Mouse (Mus musculus) ES-E14 (cell line): ENCODE data around the gene Bace1. TPM values are rescaled to one million over a fixed set of nuclear protein-coding genes. Genes with fewer than 3 reads are reported as not detected.

Experiments
- DNase-seq: peaks from one replicate; pipeline ENCODE4 v3.0.0-alpha.2; 2013; ENCODE audit warnings: low read depth, low spot score
- H3K27ac ChIP-seq: 2 replicates; pipeline ENCODE4 v1.5.1; 2012; ENCODE audit warnings: low read depth, mild to moderate bottlenecking, low read length, moderate library complexity, mixed read lengths; ENCODE audit not compliant: poor library complexity, insufficient read depth, severe bottlenecking
- H3K36me3 ChIP-seq: 2 replicates; pipeline ENCODE4 v1.6.1; 2012; ENCODE audit warnings: mild to moderate bottlenecking, low read length, moderate library complexity, mixed read lengths; ENCODE audit not compliant: control insufficient read depth, poor library complexity, insufficient read depth, severe bottlenecking
- H3K4me1 ChIP-seq, 2 experiments: fragments of 150-350 bp in 1 of 2; sonication (generic) in 1 of 2; 2 replicates each; pipeline ENCODE4 v1.6.1; 2012; ENCODE audit warnings: low read length in 2 of 2, mild to moderate bottlenecking in 1 of 2, mixed read lengths in 1 of 2; ENCODE audit not compliant: control insufficient read depth in 2 of 2, insufficient read depth in 2 of 2, poor library complexity in 1 of 2
- H3K4me3 ChIP-seq, 2 experiments: fragments of 150-350 bp in 1 of 2; sonication (generic) in 1 of 2; 2 replicates each; pipeline ENCODE4 v1.5.1; 2012; ENCODE audit warnings: low read length in 2 of 2, low read depth in 1 of 2, mild to moderate bottlenecking in 1 of 2, mixed read lengths in 1 of 2; ENCODE audit not compliant: insufficient read depth in 1 of 2, poor library complexity in 1 of 2, severe bottlenecking in 1 of 2
- H3K9ac ChIP-seq: 2 replicates; pipeline ENCODE4 v1.6.1; 2012; ENCODE audit warnings: low read depth, mild to moderate bottlenecking, low read length, mixed read lengths; ENCODE audit not compliant: poor library complexity, insufficient read depth, severe bottlenecking
- H3K9me3 ChIP-seq: fragments of 150-350 bp; sonication (generic); 2 replicates; pipeline ENCODE4 v1.6.1; 2012; ENCODE audit warnings: low read depth, mild to moderate bottlenecking, low read length; ENCODE audit not compliant: control insufficient read depth, insufficient read depth
- CHD2 ChIP-seq: IDR thresholded peaks from 2 replicates; pipeline ENCODE4 v1.6.1; 2014; ENCODE audit warnings: mild to moderate bottlenecking, low read depth, low read length, inconsistent platforms
- HCFC1 ChIP-seq: IDR thresholded peaks from 2 replicates; pipeline ENCODE4 v1.6.1; 2012; ENCODE audit warnings: low read length, inconsistent platforms, borderline replicate concordance; ENCODE audit not compliant: insufficient read depth
- MAFK ChIP-seq: IDR thresholded peaks from 2 replicates; pipeline ENCODE4 v1.6.1; 2014; ENCODE audit warnings: mild to moderate bottlenecking, low read depth, low read length, inconsistent platforms; ENCODE audit not compliant: insufficient read depth
- ZC3H11A ChIP-seq: IDR thresholded peaks from 2 replicates; pipeline ENCODE4 v1.6.1; 2012; ENCODE audit warnings: low read depth, mild to moderate bottlenecking, inconsistent platforms, low read length, borderline replicate concordance
- ZNF384 ChIP-seq: IDR thresholded peaks from 2 replicates; pipeline ENCODE4 v1.6.1; 2012; ENCODE audit warnings: low read depth, low read length, inconsistent platforms
- in situ Hi-C, 2 experiments: fragments of 600-800 bp; cut with MboI; formaldehyde crosslinking; loops; one replicate each; pipeline ENCODE4 v1.15.1; 2025; ENCODE audit warnings: low sequenced_read_pairs in 2 of 2, inconsistent platforms in 1 of 2; ENCODE audit not compliant: unreplicated experiment in 2 of 2
- total RNA-seq: library from RNA; depleted of rRNA; stranded (reverse); fragments of 300-350 nt; gene quantifications from 2 replicates; pipeline ENCODE4 v1.2.3, GENCODE M21; 2012

Bace1 gene
- total RNA-seq, 1 experiment, result 13.7 TPM

- peak overlapping the region; percentile 76 to 80 for H3K4me3 ChIP-seq
- no peaks in the 10 kb centered on the region for H3K36me3 ChIP-seq
- in situ Hi-C loops, result no loop called here
- TF ChIP-seq HCFC1 (no peak), ZNF384 (no peak), CHD2 (no peak)
- DNase-seq, result no peak
- H3K9me3 ChIP-seq, result no peaks in the 10 kb centered on the region
- no peak overlapping the region for H3K27ac ChIP-seq
- H3K9ac ChIP-seq, result peak overlapping the region; percentile 71
- peaks cover 12 to 33% of the 10 kb centered on the region in 2 experiments; a peak in 3 of 4 replicates for H3K4me1 ChIP-seq
Measured at GRCm38 (mm10) chr9:45839139-45839981, 980 bp downstream of the Bace1 start.

GRCm38 (mm10) chr9:45839982-45840300, 1.6 kb downstream of the Bace1 start:
- Histone ChIP-seq H3K36me3 (no peaks in the 10 kb centered on the region), H3K27ac (no peak overlapping the region)

GRCm38 (mm10) chr9:45840331-45840730, 2.0 kb downstream of the Bace1 start:
- peak overlapping the region in 1 of 2 experiments; percentile 80; a peak in 2 of 4 replicates for H3K4me3 ChIP-seq
- in situ Hi-C loops, result no loop called here
- H3K36me3 ChIP-seq, result no peaks in the 10 kb centered on the region
- TF ChIP-seq MAFK, result no peak
- TF ChIP-seq HCFC1, result no peak
- TF ChIP-seq CHD2, result no peak
- TF ChIP-seq ZNF384, result no peak
- TF ChIP-seq ZC3H11A, result no peak
- no peaks in the 10 kb centered on the region for H3K9me3 ChIP-seq
- peaks cover 12 to 33% of the 10 kb centered on the region in 2 experiments; a peak in 3 of 4 replicates for H3K4me1 ChIP-seq
- H3K27ac ChIP-seq, result no peak overlapping the region
- DNase-seq, result no peak
- H3K9ac ChIP-seq, result peak overlapping the region; percentile 57

More at GRCm38 (mm10) chr9:45839982-45840300, 1.6 kb downstream of the Bace1 start:
- in situ Hi-C loops, result no loop called here
- TF ChIP-seq MAFK (no peak), ZC3H11A (no peak), ZNF384 (no peak), HCFC1 (no peak), CHD2 (no peak)
- H3K9me3 ChIP-seq, result no peaks in the 10 kb centered on the region
- DNase-seq, result no peak
- H3K4me3 ChIP-seq, result peak overlapping the region in 1 of 2 experiments; percentile 80; a peak in 2 of 4 replicates
- H3K9ac ChIP-seq, result peak overlapping the region; percentile 57
- H3K4me1 ChIP-seq, result peaks cover 12 to 33% of the 10 kb centered on the region in 2 experiments; a peak in 3 of 4 replicates

- no peak for DNase-seq
- Histone ChIP-seq H3K9me3 (no peaks in the 10 kb centered on the region), H3K9ac (no peak overlapping the region), H3K4me1 (peaks cover 12 to 34% of the 10 kb centered on the region in 2 experiments; a peak in 3 of 4 replicates), H3K4me3 (no peak overlapping the region), H3K36me3 (no peaks in the 10 kb centered on the region), H3K27ac (no peak overlapping the region)
- TF ChIP-seq ZC3H11A (no peak), ZNF384 (no peak), HCFC1 (no peak), CHD2 (no peak), MAFK (no peak)
- in situ Hi-C loops, result no loop called here
Measured at GRCm38 (mm10) chr9:45841458-45841857, 3.1 kb downstream of the Bace1 start.

GRCm38 (mm10) chr9:45843007-45843406, 4.6 kb downstream of the Bace1 start:
- DNase-seq, result no peak
- no peak overlapping the region for H3K4me3 ChIP-seq
- in situ Hi-C loops, result no loop called here
- no peak overlapping the region for H3K27ac ChIP-seq
- no peak overlapping the region for H3K9ac ChIP-seq
- no peaks in the 10 kb centered on the region for H3K9me3 ChIP-seq
- peaks cover 16 to 44% of the 10 kb centered on the region in 2 experiments; a peak in 3 of 4 replicates for H3K4me1 ChIP-seq
- H3K36me3 ChIP-seq, result no peaks in the 10 kb centered on the region
- no peak for TF ChIP-seq MAFK
- TF ChIP-seq ZNF384, result no peak
- no peak for TF ChIP-seq HCFC1
- no peak for TF ChIP-seq CHD2
- no peak for TF ChIP-seq ZC3H11A
